Mouse (Mus musculus): ENCODE data around the gene Imp4.

GRCm38 (mm10) chr1:34443124-34443523 lies 3.5 kb downstream of the Imp4 start:
- TF ChIP-seq CTCF (IDR thresholded peaks at IDR 0.05; ENCODE audit: low read depth) (no peak), EP300 (optimal IDR thresholded peaks at IDR 0.05) (no peak)
